Comparison of ENCODE assay signal across 7 mouse cellular contexts in genomic region chr17:32321390-32321734, GRCm38 (mm10). TPM values are rescaled to one million over a fixed set of nuclear protein-coding genes. Genes with fewer than 3 reads are reported as not detected.
A peak's percentile ranks its signal among the peaks of the same experiment; 100 is the strongest.
DNase-seq lines count a peak whose midpoint lies in the region; ATAC-seq lines count a peak whose summit lies in the region.

No protein-coding gene starts in this region.

- WGBS in forebrain, embryonic 13.5 days = under 1% methylated on average over 19 of the region's 23 CpGs
- WGBS in liver, embryonic 16.5 days (ENCODE audit: insufficient replicate concordance) = 0% methylated on average over 23 of the region's 23 CpGs

- H3K27me3 ChIP-seq in forebrain, embryonic 13.5 days = no peaks in the 10 kb centered on the region
- H3K27me3 ChIP-seq in liver, embryonic 16.5 days (ENCODE audit: control insufficient read depth, insufficient read depth, low read depth, low read length) = no peaks in the 10 kb centered on the region

- peak overlapping the region; percentile 90 for H3K9ac ChIP-seq in forebrain, embryonic 13.5 days
- peak overlapping the region; percentile 88 for H3K9ac ChIP-seq in liver, embryonic 16.5 days (ENCODE audit: low read depth, low read length)

- peaks cover 31% of the 10 kb centered on the region for H3K4me1 ChIP-seq in forebrain, embryonic 13.5 days
- H3K4me1 ChIP-seq in liver, embryonic 16.5 days (ENCODE audit: control insufficient read depth, low read depth, low read length) = peaks cover 29% of the 10 kb centered on the region

- no peaks in the 10 kb centered on the region for H3K9me3 ChIP-seq in forebrain, embryonic 13.5 days (replicated peaks)
- H3K9me3 ChIP-seq in liver, embryonic 16.5 days (replicated peaks; ENCODE audit: control insufficient read depth, low read length) = no peaks in the 10 kb centered on the region

- peak overlapping the region; percentile 92 for H3K27ac ChIP-seq in forebrain, embryonic 13.5 days
- peak overlapping the region; percentile 95 for H3K27ac ChIP-seq in liver, embryonic 16.5 days (ENCODE audit: low read length)

- peak; percentile 76 for ATAC-seq in forebrain, embryonic 13.5 days
- peak; percentile 57 for ATAC-seq in liver, embryonic 16.5 days (ENCODE audit: low read depth)

- peak overlapping the region; percentile 88 for H3K4me2 ChIP-seq in forebrain, embryonic 13.5 days
- H3K4me2 ChIP-seq in liver, embryonic 16.5 days (ENCODE audit: low read depth, low read length) = peak overlapping the region; percentile 96

- DNase-seq in thymus, postnatal 14 days = peak; percentile 89
- no peak for DNase-seq in thymus, adult 18-20 months
- no peak for DNase-seq in urinary bladder, adult 18-20 months (ENCODE audit: low spot score in 2 of 2)
- DNase-seq in urinary bladder, postnatal 36 days (ENCODE audit: low spot score in 2 of 2) = no peak
- no peak for DNase-seq in ovary, postnatal 10 days (ENCODE audit: low spot score)

- peaks cover 41% of the 10 kb centered on the region for H3K36me3 ChIP-seq in forebrain, embryonic 13.5 days (ENCODE audit: poor library complexity, severe bottlenecking)
- H3K36me3 ChIP-seq in liver, embryonic 16.5 days (ENCODE audit: control insufficient read depth, insufficient read depth) = peaks cover 26% of the 10 kb centered on the region

- peak overlapping the region; percentile 94 for H3K4me3 ChIP-seq in forebrain, embryonic 13.5 days
- peak overlapping the region; percentile 84 for H3K4me3 ChIP-seq in liver, embryonic 16.5 days (ENCODE audit: low read depth, low read length)

RNA-seq across cellular contexts. Expression of gene Akap8, which starts 0.3 kb away (rescaled TPM):
- 112 and 114 TPM in 2 replicates for polyA plus RNA-seq in forebrain, embryonic 13.5 days (2015; fragmentation: Nextera tagmentation; extraction: Ambion mirVana)
- polyA plus RNA-seq in liver, embryonic 16.5 days (2015; fragmentation: Nextera tagmentation; extraction: Ambion mirVana) = 29.7 and 31.2 TPM in 2 replicates

RNA-seq across cellular contexts. Expression of gene Akap8l, which starts 29.0 kb away (rescaled TPM):
- 113 and 119 TPM in 2 replicates for polyA plus RNA-seq in forebrain, embryonic 13.5 days (2015; fragmentation: Nextera tagmentation; extraction: Ambion mirVana)
- 37.9 and 42.2 TPM in 2 replicates for polyA plus RNA-seq in liver, embryonic 16.5 days (2015; fragmentation: Nextera tagmentation; extraction: Ambion mirVana)

RNA-seq across cellular contexts. Expression of gene Brd4, which starts 36.8 kb away (rescaled TPM):
- polyA plus RNA-seq in forebrain, embryonic 13.5 days (2015; fragmentation: Nextera tagmentation; extraction: Ambion mirVana) = 84.5 and 87.1 TPM in 2 replicates
- 28.3 and 36.0 TPM in 2 replicates for polyA plus RNA-seq in liver, embryonic 16.5 days (2015; fragmentation: Nextera tagmentation; extraction: Ambion mirVana)
